Mouse (Mus musculus) megakaryocyte, adult 5-6 weeks (primary cell): Measurements from ENCODE around the gene Gbp2. TPM values are rescaled to one million over a fixed set of nuclear protein-coding genes. Genes with fewer than 3 reads are reported as not detected.

Source experiments
- total RNA-seq, 2 experiments: library from RNA; stranded (forward) in 1 of 2; stranded (reverse) in 1 of 2; fragments of 153-499, 151-499 nt in 1 of 2; fragments of 221-1000, 200-1000 nt in 1 of 2; gene quantifications; 2 replicates each; pipeline versions ENCODE4 v1.2.3 to v1.2.4; 2015 to 2017

Gbp2 gene
- total RNA-seq, 2 experiments from 2014 or later: 25.7 to 28.0 TPM

Other genes with a start within 250 kb of the Gbp2 start
- 52.0 and 54.7 TPM in 2 replicates for gene Pdlim5, start 224.9 kb upstream of the Gbp2 start, total RNA-seq (2015)
- gene Pdlim5, start 224.9 kb upstream of the Gbp2 start, total RNA-seq (2017): 42.0 and 43.7 TPM in 2 replicates
- gene Gbp5, start 126.6 kb upstream of the Gbp2 start, total RNA-seq (2015): 2.9 and 3.6 TPM in 2 replicates
- 4.9 and 5.0 TPM in 2 replicates for gene Gbp5, start 126.6 kb upstream of the Gbp2 start, total RNA-seq (2017)
- 16.0 and 16.6 TPM in 2 replicates for gene Gbp7, start 90.3 kb upstream of the Gbp2 start, total RNA-seq (2015)
- 17.8 and 18.4 TPM in 2 replicates for gene Gbp7, start 90.3 kb upstream of the Gbp2 start, total RNA-seq (2017)
- gene Gbp3, start 60.6 kb upstream of the Gbp2 start, total RNA-seq (2015): 29.4 and 32.1 TPM in 2 replicates
- 54.8 and 57.3 TPM in 2 replicates for gene Gbp3, start 60.6 kb upstream of the Gbp2 start, total RNA-seq (2017)
- gene Gbp2b, start 25.8 kb upstream of the Gbp2 start, total RNA-seq (2015): not detected in 2 replicates
- not detected in 2 replicates for gene Gbp2b, start 25.8 kb upstream of the Gbp2 start, total RNA-seq (2017)
- gene Kyat3, start 80.4 kb downstream of the Gbp2 start, total RNA-seq (2015): 6.8 and 9.2 TPM in 2 replicates
- 8.3 and 10.2 TPM in 2 replicates for gene Kyat3, start 80.4 kb downstream of the Gbp2 start, total RNA-seq (2017)
- gene Gtf2b, start 144.4 kb downstream of the Gbp2 start, total RNA-seq (2015): 85.6 and 86.5 TPM in 2 replicates
- 126 and 133 TPM in 2 replicates for gene Gtf2b, start 144.4 kb downstream of the Gbp2 start, total RNA-seq (2017)